ENCODE assay signal across 12 mouse cellular contexts in the genomic region with DNA sequence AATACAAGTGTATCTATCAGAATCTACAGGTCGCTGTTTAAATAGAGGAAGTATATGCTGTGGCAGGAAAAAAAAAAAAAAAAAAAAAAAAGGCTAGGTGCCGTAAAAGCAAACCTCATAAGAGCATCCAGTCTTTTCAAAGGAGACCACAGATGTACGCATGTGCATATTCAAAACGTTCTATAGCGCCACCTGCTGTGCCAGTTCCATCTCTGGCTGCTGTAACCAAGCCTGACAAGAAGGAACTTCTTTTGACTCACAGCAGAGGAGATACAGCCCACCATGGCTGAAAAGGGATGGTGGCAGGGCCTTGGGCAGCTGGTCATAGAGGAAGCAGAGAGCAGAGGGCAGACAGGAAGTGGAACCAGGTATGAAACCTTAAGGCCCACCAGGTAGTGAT. TPM values are rescaled to one million over a fixed set of nuclear protein-coding genes. Genes with fewer than 3 reads are reported as not detected.
ATAC-seq lines count a peak whose summit lies in the region.
"Had no signal": no experiment of that assay in that cellular context is flagged by ENCODE, and none has a peak within 500 bp of the region (broad histone marks: within the 10 kb centered on the region; RNA-seq: fewer than 3 reads in every experiment).

No protein-coding gene starts in this region.

- peak; percentile 81 for ATAC-seq in erythroblast, adult 5-6 weeks (replicated peaks; ENCODE audit: low FRiP score, poor library complexity, severe bottlenecking)
- peak; percentile 33; the same call in 1 of the 2 replicates for ATAC-seq in frontal cortex, adult (ENCODE audit: low TSS enrichment)
- ATAC-seq in hematopoietic stem cell, adult 5-6 weeks (replicated peaks in 1 of 2; ENCODE audit: insufficient read depth in 1 of 2, low FRiP score in 2 of 2, low TSS enrichment in 1 of 2, low read depth in 1 of 2, poor library complexity in 2 of 2, severe bottlenecking in 2 of 2), result peak; percentile 67 to 92
- ATAC-seq in megakaryocyte progenitor cell, adult 5-6 weeks (replicated peaks; ENCODE audit: poor library complexity), result peak; percentile 96
- ATAC-seq in monocyte, adult 5-6 weeks (replicated peaks; ENCODE audit: insufficient number of reproducible peaks, low FRiP score, low TSS enrichment, poor library complexity, severe bottlenecking), result peak; percentile 88

RNA-seq across cellular contexts. Expression of gene Gm13769, which starts 37.2 kb away (rescaled TPM):
- not detected in 2 replicates for total RNA-seq in erythroblast, adult 5-6 weeks (2015; ENCODE audit: low replicate concordance)
- total RNA-seq in erythroblast, adult 5-6 weeks (2017; ENCODE audit: low replicate concordance), result not detected in 2 replicates
- total RNA-seq in hematopoietic stem cell, adult 5-6 weeks (2017), result not detected in 2 replicates
- 0.17 TPM in 1 of 2 replicates, not detected in the other for total RNA-seq in megakaryocyte progenitor cell, adult 5-6 weeks (2015)
- not detected in 2 replicates for total RNA-seq in megakaryocyte progenitor cell, adult 5-6 weeks (2017)
- total RNA-seq in monocyte, adult 5-6 weeks (2017), result 0.39 TPM in 1 of 3 replicates, not detected in the others
- total RNA-seq: adrenal gland, postnatal 25 days; adrenal gland, postnatal 4 days; ES-E14; forebrain, postnatal 0 days; MEL had no signal

RNA-seq across cellular contexts. Expression of gene Olfr1274-ps, which starts 39.3 kb away (rescaled TPM):
- total RNA-seq in erythroblast, adult 5-6 weeks (2015; ENCODE audit: low replicate concordance), result not detected in 2 replicates
- total RNA-seq in erythroblast, adult 5-6 weeks (2017; ENCODE audit: low replicate concordance), result not detected in 2 replicates
- total RNA-seq in hematopoietic stem cell, adult 5-6 weeks (2017), result not detected in 2 replicates
- not detected in 2 replicates for total RNA-seq in megakaryocyte progenitor cell, adult 5-6 weeks (2015)
- not detected in 2 replicates for total RNA-seq in megakaryocyte progenitor cell, adult 5-6 weeks (2017)
- total RNA-seq in monocyte, adult 5-6 weeks (2017), result not detected in 3 replicates
- total RNA-seq: adrenal gland, adult 2 months; adrenal gland, postnatal 10 days; adrenal gland, postnatal 25 days; adrenal gland, postnatal 4 days; ES-E14; forebrain, postnatal 0 days; MEL had no signal

Comparison
In these comparisons a context has a peak if more than half of its experiments do, and no peak if none do; other contexts are left out.
1. Peak in every context shown above with its lines: ATAC-seq.
2. ATAC-seq: peak in every context shown above with its lines; median percentile 96 in megakaryocyte progenitor cell, adult 5-6 weeks; 88 in monocyte, adult 5-6 weeks; 81 in erythroblast, adult 5-6 weeks; 80 in hematopoietic stem cell, adult 5-6 weeks; 33 in frontal cortex, adult.